Mouse (Mus musculus) intestine, embryonic 16.5 days (tissue): ENCODE measurements around the gene Ccdc9b. TPM values are rescaled to one million over a fixed set of nuclear protein-coding genes. Genes with fewer than 3 reads are reported as not detected.
A peak's percentile ranks its signal among the peaks of the same experiment; 100 is the strongest.

Experiments
- ATAC-seq: fragments of 200-750 bp; cut with Nextera tagmentation; 2 replicates; pipeline ENCODE4 v1.8.0; 2017; ENCODE audit warnings: moderate TSS enrichment, moderate library complexity
- H3K27ac ChIP-seq: fragments of 300-500 bp; sonication (generic); 2 replicates; pipeline ENCODE4 v1.5.1; 2014; ENCODE audit warnings: mild to moderate bottlenecking, low read length
- H3K27me3 ChIP-seq: fragments of 300-500 bp; sonication (generic); replicated peaks from 2 replicates; pipeline ENCODE4 v1.6.1; 2014; ENCODE audit warnings: low read length, control low read depth, mixed read lengths; ENCODE audit not compliant: control insufficient read depth, insufficient read depth
- H3K36me3 ChIP-seq: fragments of 300-500 bp; sonication (generic); 2 replicates; pipeline ENCODE4 v1.6.1; 2014; ENCODE audit warnings: low read length, control low read depth; ENCODE audit not compliant: control insufficient read depth, insufficient read depth
- H3K4me1 ChIP-seq: fragments of 300-500 bp; sonication (generic); 2 replicates; pipeline ENCODE4 v1.6.1; 2014; ENCODE audit warnings: low read length, control low read depth, mixed read lengths; ENCODE audit not compliant: control insufficient read depth, insufficient read depth
- H3K4me2 ChIP-seq: fragments of 300-500 bp; sonication (generic); 2 replicates; pipeline ENCODE4 v1.6.1; 2014; ENCODE audit warnings: low read depth, low read length, control low read depth
- H3K4me3 ChIP-seq: fragments of 300-500 bp; sonication (generic); 2 replicates; pipeline ENCODE4 v1.5.1; 2014; ENCODE audit warnings: mild to moderate bottlenecking, low read length
- H3K9ac ChIP-seq: fragments of 300-500 bp; sonication (generic); 2 replicates; pipeline ENCODE4 v1.6.1; 2014; ENCODE audit warnings: low read depth, low read length
- H3K9me3 ChIP-seq: fragments of 300-500 bp; sonication (generic); 2 replicates; pipeline ENCODE4 v1.6.1; 2016; ENCODE audit warnings: low read length, control low read depth; ENCODE audit not compliant: control insufficient read depth
- WGBS: fragments of 180-500 bp; shearing (Covaris S2); extraction: QIAGEN DNeasy Blood & Tissue Kit; methylation state at CpG from one replicate; pipeline ENCODE4 v1.1.7; 2014; 5-methylcytosine and 5-hydroxymethylcytosine counted together
- polyA plus RNA-seq: library from polyadenylated mRNA; unstranded; fragments of >200 nt; fragmentation: Nextera tagmentation; extraction: Ambion mirVana; gene quantifications from 2 replicates; pipeline ENCODE4 v1.2.1, GENCODE M21; 2015

The Ccdc9b gene
- polyA plus RNA-seq, 1 experiment from 2014 or later, result 0.93 TPM

DNA sequence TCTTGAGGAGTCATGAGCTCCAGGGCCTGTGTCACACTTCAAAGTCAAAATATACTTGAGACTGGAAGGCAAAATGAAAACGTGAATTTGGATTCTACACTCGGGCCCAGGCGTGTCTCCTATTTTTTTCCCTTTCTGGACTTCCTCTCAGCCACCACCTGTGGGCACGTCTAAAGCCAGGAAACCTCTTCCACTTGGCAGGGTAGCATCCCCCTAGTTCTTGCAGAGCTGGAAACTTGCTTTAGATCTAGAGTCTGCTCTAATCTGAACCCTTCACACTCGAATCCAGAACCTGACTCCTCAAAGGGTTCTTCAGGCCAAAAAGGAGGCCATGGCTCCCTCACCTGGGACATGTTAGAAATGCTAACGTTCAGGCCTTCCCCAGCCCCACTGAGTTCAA is 7.1 kb downstream of the Ccdc9b start:
- H3K27ac ChIP-seq, result no peak overlapping the region
- H3K4me1 ChIP-seq, result peaks cover 20% of the 10 kb centered on the region
- H3K4me3 ChIP-seq, result no peak overlapping the region
- no peak for ATAC-seq
- WGBS, result 78% methylated on average over 6 of the region's 6 CpGs
- no peak overlapping the region for H3K4me2 ChIP-seq
- H3K9me3 ChIP-seq, result no peaks in the 10 kb centered on the region
- H3K36me3 ChIP-seq, result no peaks in the 10 kb centered on the region
- H3K27me3 ChIP-seq, result no peaks in the 10 kb centered on the region
- no peak overlapping the region for H3K9ac ChIP-seq

GRCm38 (mm10) chr2:118754143-118754542 is 8.3 kb downstream of the Ccdc9b start:
- 85% methylated on average over 5 of the region's 5 CpGs for WGBS
- no peaks in the 10 kb centered on the region for H3K9me3 ChIP-seq
- no peak overlapping the region for H3K4me3 ChIP-seq
- H3K27ac ChIP-seq, result no peak overlapping the region
- no peaks in the 10 kb centered on the region for H3K27me3 ChIP-seq
- ATAC-seq, result no peak
- H3K4me2 ChIP-seq, result no peak overlapping the region
- no peak overlapping the region for H3K9ac ChIP-seq
- peaks cover 11% of the 10 kb centered on the region for H3K4me1 ChIP-seq
- 0 out of 2 replicates have a peak, but pooled peaks cover 4% of the 10 kb centered on the region for H3K36me3 ChIP-seq

GRCm38 (mm10) chr2:118752792-118753108 is 9.7 kb downstream of the Ccdc9b start:
- H3K36me3 ChIP-seq, result 0 out of 2 replicates have a peak, but pooled peaks cover 4% of the 10 kb centered on the region
- H3K27ac ChIP-seq, result no peak overlapping the region
- peaks cover 15% of the 10 kb centered on the region for H3K4me1 ChIP-seq
- H3K9me3 ChIP-seq, result no peaks in the 10 kb centered on the region
- no peak overlapping the region for H3K4me3 ChIP-seq
- ATAC-seq, result 0 out of 2 replicates have a peak, but pooled peaks have one; percentile 9
- no peak overlapping the region for H3K9ac ChIP-seq
- no peak overlapping the region for H3K4me2 ChIP-seq
- no peaks in the 10 kb centered on the region for H3K27me3 ChIP-seq
- 63% methylated on average over 4 of the region's 4 CpGs for WGBS

DNA sequence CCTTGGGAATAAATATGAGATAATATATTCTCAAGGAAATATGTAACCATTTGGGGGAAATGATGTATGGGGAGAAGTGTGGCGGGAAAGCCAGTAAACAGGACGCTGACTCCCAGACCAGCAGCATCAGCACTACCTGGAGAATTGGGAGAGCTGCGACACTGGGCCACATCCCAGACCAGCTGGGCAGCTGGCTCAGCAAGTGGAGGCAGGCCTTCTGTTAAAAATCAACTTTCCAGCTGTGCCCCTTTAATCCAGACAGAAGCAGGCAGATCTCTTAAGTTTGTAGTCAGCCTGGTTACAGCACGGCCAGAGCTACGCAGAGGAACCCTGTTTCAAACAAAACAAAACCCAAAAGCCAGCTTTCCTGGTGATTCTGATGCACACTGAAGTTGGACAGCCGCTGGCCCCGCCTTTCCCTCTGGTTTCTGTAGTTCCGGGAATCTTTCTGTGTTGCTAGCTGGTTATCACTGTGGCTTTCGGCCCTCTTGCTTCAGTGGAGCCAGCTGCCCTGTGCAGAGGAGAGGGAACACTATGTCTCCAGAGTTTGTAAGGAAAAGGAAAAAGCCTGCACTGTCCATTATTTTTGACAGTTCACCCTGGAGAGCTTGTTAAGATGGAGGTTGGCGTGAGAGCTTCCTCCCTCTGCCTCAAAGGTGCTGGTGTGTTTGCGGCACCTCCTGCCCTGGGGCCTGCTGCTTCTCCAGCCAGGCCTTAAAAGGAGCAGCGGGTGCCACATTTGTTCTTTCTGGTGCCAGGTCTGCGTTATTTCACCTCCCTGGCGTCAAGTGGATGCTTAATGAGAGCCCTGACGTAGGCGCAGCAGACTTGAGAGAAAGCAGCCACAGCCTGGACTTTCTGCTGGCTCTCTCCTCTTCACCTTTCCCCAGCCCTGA is 10.3 kb downstream of the Ccdc9b start:
- Histone ChIP-seq H3K27me3 (no peaks in the 10 kb centered on the region), H3K9me3 (no peaks in the 10 kb centered on the region), H3K9ac (no peak overlapping the region; the same call in 1 of the 2 replicates), H3K27ac (peak overlapping the region; percentile 84), H3K4me3 (no peak overlapping the region), H3K36me3 (0 out of 2 replicates have a peak, but pooled peaks cover 4% of the 10 kb centered on the region), H3K4me1 (peaks cover 17% of the 10 kb centered on the region), H3K4me2 (no peak overlapping the region)
- 48% methylated on average over 16 of the region's 16 CpGs for WGBS
- peak; percentile 47 for ATAC-seq

GRCm38 (mm10) chr2:118750476-118750875 is 12.0 kb downstream of the Ccdc9b start:
- ATAC-seq, result no peak
- Histone ChIP-seq H3K9me3 (no peaks in the 10 kb centered on the region), H3K27ac (no peak overlapping the region), H3K9ac (no peak overlapping the region), H3K36me3 (0 out of 2 replicates have a peak, but pooled peaks cover 4% of the 10 kb centered on the region), H3K4me1 (peaks cover 21% of the 10 kb centered on the region), H3K4me2 (no peak overlapping the region), H3K27me3 (no peaks in the 10 kb centered on the region), H3K4me3 (no peak overlapping the region)
- WGBS, result 84% methylated on average over 8 of the region's 8 CpGs

DNA sequence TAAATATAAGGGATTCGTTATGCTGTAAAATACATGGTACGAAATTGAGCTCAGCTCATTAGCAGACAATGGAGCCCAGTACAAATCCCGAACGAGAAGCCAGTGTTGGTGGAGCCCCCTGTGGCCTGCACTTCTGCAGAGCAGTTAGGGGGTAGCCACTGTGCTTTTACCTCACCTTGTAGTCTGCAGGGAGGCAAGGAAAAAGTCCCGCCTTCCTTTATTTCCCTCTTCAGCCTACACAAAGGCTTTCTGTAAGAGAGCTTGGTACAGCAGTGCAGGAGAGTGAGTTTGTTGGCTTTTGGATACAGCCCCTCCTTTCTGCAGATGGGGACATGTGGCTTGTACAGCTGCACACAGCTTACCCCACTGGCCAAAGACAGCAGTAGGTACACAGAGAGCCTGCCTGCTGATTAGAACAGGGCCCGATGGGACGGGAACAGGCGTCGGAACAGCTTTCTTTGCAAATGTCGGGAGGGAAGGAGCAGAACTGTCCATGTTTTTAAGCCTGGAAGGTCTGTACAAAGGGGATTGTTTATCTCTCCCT is 13.0 kb downstream of the Ccdc9b start:
- Histone ChIP-seq H3K4me2 (no peak overlapping the region), H3K36me3 (0 out of 2 replicates have a peak, but pooled peaks cover 4% of the 10 kb centered on the region), H3K9me3 (no peaks in the 10 kb centered on the region), H3K4me3 (no peak overlapping the region), H3K27me3 (no peaks in the 10 kb centered on the region), H3K4me1 (peaks cover 28% of the 10 kb centered on the region), H3K9ac (no peak overlapping the region), H3K27ac (no peak overlapping the region)
- WGBS, result 57% methylated on average over 10 of the region's 10 CpGs
- ATAC-seq, result no peak

- 0 out of 2 replicates have a peak overlapping the region, but pooled peaks have one; percentile 2 for H3K9ac ChIP-seq
- peaks cover 28% of the 10 kb centered on the region for H3K4me1 ChIP-seq
- ATAC-seq, result no peak
- no peak overlapping the region for H3K27ac ChIP-seq
- 36% methylated on average over 10 of the region's 10 CpGs for whole genome bisulfite sequencing
- 0 out of 2 replicates have a peak, but pooled peaks cover 4% of the 10 kb centered on the region for H3K36me3 ChIP-seq
- H3K4me2 ChIP-seq, result peak overlapping the region; percentile 96
- no peaks in the 10 kb centered on the region for H3K9me3 ChIP-seq
- H3K27me3 ChIP-seq, result peaks cover under 1% of the 10 kb centered on the region; the same call in 1 of the 2 replicates
- peak overlapping the region; percentile 86 for H3K4me3 ChIP-seq
These were observed 15.0 kb downstream of the Ccdc9b start for GRCm38 (mm10) chr2:118747301-118747960.

DNA sequence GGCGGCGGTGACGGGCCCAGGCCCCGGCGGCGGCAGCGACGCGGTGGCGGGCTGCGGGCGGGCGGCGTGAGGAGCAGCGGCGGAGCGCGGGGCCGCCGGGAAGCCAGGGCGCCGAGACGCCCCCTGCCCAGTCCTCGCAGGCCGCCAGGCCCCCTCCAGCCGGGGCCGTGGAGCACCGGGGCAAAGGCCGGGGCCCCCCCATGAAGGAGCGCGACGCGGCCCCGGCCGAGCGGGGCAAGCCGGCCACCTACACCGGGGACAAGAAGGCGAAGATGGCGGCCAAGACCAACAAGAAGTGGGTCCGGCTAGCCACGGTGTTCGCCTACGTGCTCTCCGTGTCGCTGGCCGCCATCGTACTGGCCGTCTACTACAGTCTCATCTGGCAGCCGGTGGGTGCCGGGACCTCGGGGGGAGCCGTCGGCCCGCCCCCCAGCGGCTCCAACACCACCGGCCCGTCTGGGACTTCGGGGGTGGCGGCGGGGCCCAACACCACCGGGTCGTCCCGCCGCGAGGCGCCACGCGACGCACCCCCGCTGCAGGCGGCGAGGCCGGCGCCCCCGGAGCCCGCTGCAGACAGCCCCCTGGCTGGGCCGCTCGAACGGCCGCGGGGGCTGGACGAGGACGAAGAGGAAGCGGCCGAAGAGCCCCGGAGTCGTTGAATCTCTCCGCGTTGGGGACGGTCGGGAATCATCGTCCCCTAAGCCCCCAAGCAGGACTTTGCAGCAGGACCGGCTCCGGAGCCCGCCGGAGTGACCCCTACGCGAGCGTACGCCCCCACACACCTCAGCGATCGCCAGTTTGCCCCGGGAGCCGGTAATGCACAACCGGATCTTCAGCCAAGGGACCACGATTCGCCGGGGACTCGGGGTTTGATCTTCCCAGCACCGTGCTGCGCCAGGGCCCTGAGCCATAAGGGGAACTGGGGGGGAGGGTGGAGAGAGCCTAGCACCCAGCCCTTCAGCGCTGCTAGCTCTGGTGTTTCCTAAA is 16.3 kb downstream of the Ccdc9b start:
- Histone ChIP-seq H3K4me3 (peak overlapping the region; percentile 86), H3K4me1 (peaks cover 16% of the 10 kb centered on the region), H3K27me3 (peaks cover 8% of the 10 kb centered on the region; the same call in 1 of the 2 replicates), H3K9me3 (no peaks in the 10 kb centered on the region), H3K36me3 (0 out of 2 replicates have a peak, but pooled peaks cover 4% of the 10 kb centered on the region), H3K27ac (peak overlapping the region; percentile 21; the same call in 1 of the 2 replicates), H3K4me2 (peak overlapping the region; percentile 96), H3K9ac (peak overlapping the region; percentile 89)
- under 1% methylated on average over 98 of the region's 113 CpGs for WGBS
- peak; percentile 53 for ATAC-seq
